Mouse (Mus musculus): ENCODE data around the gene Rps6kl1. TPM values are rescaled to one million over a fixed set of nuclear protein-coding genes. Genes with fewer than 3 reads are reported as not detected.

The Rps6kl1 gene
- total and polyA plus RNA-seq, 2 experiments from 2014 or later, result 35.0 to 48.6 TPM

DNA sequence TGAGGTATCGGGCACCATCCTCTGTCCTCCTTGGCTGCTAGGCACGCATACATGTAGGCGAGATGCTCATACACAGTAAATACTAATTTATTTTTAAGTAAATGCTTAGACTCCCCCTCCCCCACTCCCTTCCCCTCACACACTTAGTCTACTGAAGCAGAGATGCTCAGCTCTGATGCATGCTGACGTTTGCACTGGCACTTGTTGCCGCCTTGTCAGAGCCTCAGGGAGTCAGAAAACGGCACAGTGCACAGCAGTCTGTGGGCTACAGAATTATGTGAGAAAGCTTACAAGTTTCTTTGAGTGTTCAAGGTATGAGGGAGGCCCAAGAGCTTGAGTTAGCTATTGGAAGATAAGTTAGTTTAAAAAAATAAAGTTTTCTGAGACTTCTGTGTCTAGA lies 19.7 kb downstream of the Rps6kl1 start:
- H3K4me1 ChIP-seq (ENCODE audit: insufficient read depth, low read length), result no peaks in the 10 kb centered on the region
- no peaks in the 10 kb centered on the region for H3K27me3 ChIP-seq (ENCODE audit: insufficient read depth, low read length)
- H3K4me3 ChIP-seq (ENCODE audit: low read depth, low read length), result no peak overlapping the region
- H3K4me2 ChIP-seq (ENCODE audit: low read depth, low read length, poor library complexity, severe bottlenecking), result no peak overlapping the region
- ATAC-seq (ENCODE audit: low FRiP score) (no peak), DNase-seq (ENCODE audit: low spot score) (no peak)
- H3K9ac ChIP-seq (replicated peaks; ENCODE audit: low read length, poor library complexity, severe bottlenecking), result no peak overlapping the region
- no peaks in the 10 kb centered on the region for H3K9me3 ChIP-seq (ENCODE audit: low read length)
- TF ChIP-seq CTCF (IDR thresholded peaks at IDR 0.05), result no peak
- H3K27ac ChIP-seq (ENCODE audit: low read depth, low read length), result no peak overlapping the region
- 87% methylated on average over 6 of the region's 6 CpGs for WGBS
- H3K36me3 ChIP-seq (ENCODE audit: insufficient read depth, low read length), result peaks cover 67% of the 10 kb centered on the region

GRCm38 (mm10) chr12:85129426-85129978 lies 21.6 kb downstream of the Rps6kl1 start:
- H3K36me3 ChIP-seq (ENCODE audit: insufficient read depth, low read length), result peaks cover 59% of the 10 kb centered on the region
- DNase-seq (ENCODE audit: low spot score), result no peak
- ATAC-seq (ENCODE audit: low FRiP score), result no peak
- H3K9me3 ChIP-seq (ENCODE audit: low read length), result no peaks in the 10 kb centered on the region
- H3K4me3 ChIP-seq (ENCODE audit: low read depth, low read length), result no peak overlapping the region
- 97% methylated on average over 9 of the region's 9 CpGs for WGBS
- no peak overlapping the region for H3K9ac ChIP-seq (replicated peaks; ENCODE audit: low read length, poor library complexity, severe bottlenecking)
- H3K4me2 ChIP-seq (ENCODE audit: low read depth, low read length, poor library complexity, severe bottlenecking), result no peak overlapping the region
- TF ChIP-seq CTCF (IDR thresholded peaks at IDR 0.05), result no peak
- no peaks in the 10 kb centered on the region for H3K27me3 ChIP-seq (ENCODE audit: insufficient read depth, low read length)
- no peaks in the 10 kb centered on the region for H3K4me1 ChIP-seq (ENCODE audit: insufficient read depth, low read length)
- H3K27ac ChIP-seq (ENCODE audit: low read depth, low read length), result no peak overlapping the region

GRCm38 (mm10) chr12:85126986-85127603 lies 24.0 kb downstream of the Rps6kl1 start:
- H3K4me1 ChIP-seq (ENCODE audit: insufficient read depth, low read length), result no peaks in the 10 kb centered on the region

DNA sequence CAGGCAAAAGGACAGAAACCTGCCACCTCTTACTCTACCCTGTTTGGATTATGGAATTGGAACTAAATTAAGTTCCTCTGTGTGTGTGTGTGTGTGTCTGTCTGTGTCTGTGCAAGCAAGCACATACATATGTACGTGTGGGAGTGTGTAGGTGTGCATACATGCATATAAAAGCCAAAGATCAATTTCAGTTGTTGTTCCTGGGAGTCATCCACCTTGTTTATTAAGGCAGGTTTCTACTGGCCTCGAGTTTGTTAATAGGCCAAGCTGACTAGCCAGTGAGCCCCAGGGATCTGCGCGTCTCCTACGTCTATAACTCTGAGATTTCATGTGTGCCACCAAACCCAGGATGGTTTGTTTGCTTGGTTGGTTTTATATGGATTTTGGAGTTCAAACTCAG lies 26.3 kb downstream of the Rps6kl1 start:
- no peak for DNase-seq (ENCODE audit: low spot score)
- Histone ChIP-seq H3K27me3 (ENCODE audit: insufficient read depth, low read length) (no peaks in the 10 kb centered on the region), H3K27ac (ENCODE audit: low read depth, low read length) (no peak overlapping the region), H3K4me3 (ENCODE audit: low read depth, low read length) (no peak overlapping the region), H3K4me1 (ENCODE audit: insufficient read depth, low read length) (no peaks in the 10 kb centered on the region), H3K36me3 (ENCODE audit: insufficient read depth, low read length) (peaks cover 45% of the 10 kb centered on the region), H3K9ac (replicated peaks; ENCODE audit: low read length, poor library complexity, severe bottlenecking) (no peak overlapping the region), H3K4me2 (ENCODE audit: low read depth, low read length, poor library complexity, severe bottlenecking) (no peak overlapping the region), H3K9me3 (ENCODE audit: low read length) (no peaks in the 10 kb centered on the region)
- no peak for ATAC-seq (ENCODE audit: low FRiP score)
- no peak for TF ChIP-seq CTCF (IDR thresholded peaks at IDR 0.05)
- 95% methylated on average over 5 of the region's 5 CpGs for WGBS

More at GRCm38 (mm10) chr12:85126986-85127603, 24.0 kb downstream of the Rps6kl1 start:
- WGBS, result 80% methylated on average over 8 of the region's 8 CpGs
- no peak for ATAC-seq (ENCODE audit: low FRiP score)
- H3K4me2 ChIP-seq (ENCODE audit: low read depth, low read length, poor library complexity, severe bottlenecking), result no peak overlapping the region
- peaks cover 59% of the 10 kb centered on the region for H3K36me3 ChIP-seq (ENCODE audit: insufficient read depth, low read length)
- no peak overlapping the region for H3K27ac ChIP-seq (ENCODE audit: low read depth, low read length)
- TF ChIP-seq CTCF (IDR thresholded peaks at IDR 0.05), result no peak
- DNase-seq (ENCODE audit: low spot score), result no peak
- H3K4me3 ChIP-seq (ENCODE audit: low read depth, low read length), result no peak overlapping the region
- H3K9me3 ChIP-seq (ENCODE audit: low read length), result no peaks in the 10 kb centered on the region
- H3K9ac ChIP-seq (replicated peaks; ENCODE audit: low read length, poor library complexity, severe bottlenecking), result no peak overlapping the region
- no peaks in the 10 kb centered on the region for H3K27me3 ChIP-seq (ENCODE audit: insufficient read depth, low read length)

- H3K9ac ChIP-seq (replicated peaks; ENCODE audit: low read length, poor library complexity, severe bottlenecking), result no peak overlapping the region
- no peak for DNase-seq (ENCODE audit: low spot score)
- H3K4me1 ChIP-seq (ENCODE audit: insufficient read depth, low read length), result no peaks in the 10 kb centered on the region
- WGBS, result 94% methylated on average over 11 of the region's 11 CpGs
- no peak for TF ChIP-seq CTCF (IDR thresholded peaks at IDR 0.05)
- H3K36me3 ChIP-seq (ENCODE audit: insufficient read depth, low read length), result peaks cover 43% of the 10 kb centered on the region
- no peak overlapping the region for H3K4me3 ChIP-seq (ENCODE audit: low read depth, low read length)
- H3K27ac ChIP-seq (ENCODE audit: low read depth, low read length), result no peak overlapping the region
- no peak for ATAC-seq (ENCODE audit: low FRiP score)
- no peaks in the 10 kb centered on the region for H3K9me3 ChIP-seq (ENCODE audit: low read length)
- H3K4me2 ChIP-seq (ENCODE audit: low read depth, low read length, poor library complexity, severe bottlenecking), result no peak overlapping the region
- no peaks in the 10 kb centered on the region for H3K27me3 ChIP-seq (ENCODE audit: insufficient read depth, low read length)
These were observed 27.4 kb downstream of the Rps6kl1 start for GRCm38 (mm10) chr12:85123645-85124044.

DNA sequence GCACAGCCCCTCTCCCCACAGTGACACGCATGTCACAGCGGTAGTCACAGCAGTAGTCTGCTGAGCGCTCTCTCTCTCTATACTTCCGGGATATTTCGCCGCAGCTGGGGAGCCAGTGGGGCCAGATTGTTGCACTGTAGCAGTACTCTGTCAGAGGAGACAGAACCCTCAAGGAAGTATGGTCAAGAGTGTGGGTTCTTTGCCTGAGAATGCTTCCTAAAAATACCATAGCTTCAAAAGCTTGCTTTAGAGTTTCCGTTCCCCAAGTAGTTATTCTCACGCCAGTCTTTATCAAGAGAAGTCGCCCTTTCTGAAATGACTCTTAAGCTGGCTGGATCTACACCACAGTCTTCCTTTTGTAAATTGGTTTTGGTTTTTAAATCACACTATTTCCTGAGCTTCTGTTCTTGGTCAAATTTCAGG lies 27.9 kb downstream of the Rps6kl1 start:
- ATAC-seq (ENCODE audit: low FRiP score) (no peak), DNase-seq (ENCODE audit: low spot score) (no peak)
- Histone ChIP-seq H3K4me1 (ENCODE audit: insufficient read depth, low read length) (no peaks in the 10 kb centered on the region), H3K9ac (replicated peaks; ENCODE audit: low read length, poor library complexity, severe bottlenecking) (no peak overlapping the region), H3K9me3 (ENCODE audit: low read length) (no peaks in the 10 kb centered on the region), H3K4me3 (ENCODE audit: low read depth, low read length) (no peak overlapping the region), H3K27ac (ENCODE audit: low read depth, low read length) (no peak overlapping the region), H3K27me3 (ENCODE audit: insufficient read depth, low read length) (no peaks in the 10 kb centered on the region), H3K4me2 (ENCODE audit: low read depth, low read length, poor library complexity, severe bottlenecking) (no peak overlapping the region), H3K36me3 (ENCODE audit: insufficient read depth, low read length) (peaks cover 44% of the 10 kb centered on the region)
- 93% methylated on average over 9 of the region's 9 CpGs for WGBS
- no peak for TF ChIP-seq CTCF (IDR thresholded peaks at IDR 0.05)
